Mouse (Mus musculus): ENCODE measurements around the gene Flt3. TPM values are rescaled to one million over a fixed set of nuclear protein-coding genes. Genes with fewer than 3 reads are reported as not detected.
A peak's percentile ranks its signal among the peaks of the same experiment; 100 is the strongest.

The Flt3 gene
- polyA plus RNA-seq, 1 experiment from 2014 or later, result 1.2 TPM

GRCm38 (mm10) chr5:147436491-147436890 lies 36.2 kb upstream of the Flt3 start:
- Histone ChIP-seq H3K27ac (ENCODE audit: low read length) (no peak overlapping the region), H3K4me2 (ENCODE audit: low read length) (no peak overlapping the region), H3K36me3 (ENCODE audit: control insufficient read depth, insufficient read depth, low read length) (no peaks in the 10 kb centered on the region), H3K9me3 (replicated peaks; ENCODE audit: control insufficient read depth, low read length, poor library complexity, severe bottlenecking) (no peaks in the 10 kb centered on the region), H3K4me3 (ENCODE audit: low read depth, low read length) (no peak overlapping the region), H3K4me1 (ENCODE audit: control insufficient read depth, insufficient read depth, low read length) (peaks cover 42% of the 10 kb centered on the region), H3K27me3 (ENCODE audit: control insufficient read depth, insufficient read depth, low read depth, low read length) (no peaks in the 10 kb centered on the region), H3K9ac (ENCODE audit: low read depth, low read length) (no peak overlapping the region)
- WGBS, result 58% methylated on average over 5 of the region's 5 CpGs
- no peak for ATAC-seq

- Histone ChIP-seq H3K4me2 (ENCODE audit: low read length) (no peak overlapping the region), H3K36me3 (ENCODE audit: control insufficient read depth, insufficient read depth, low read length) (no peaks in the 10 kb centered on the region), H3K27me3 (ENCODE audit: control insufficient read depth, insufficient read depth, low read depth, low read length) (no peaks in the 10 kb centered on the region), H3K9me3 (replicated peaks; ENCODE audit: control insufficient read depth, low read length, poor library complexity, severe bottlenecking) (no peaks in the 10 kb centered on the region), H3K4me3 (ENCODE audit: low read depth, low read length) (no peak overlapping the region), H3K27ac (ENCODE audit: low read length) (no peak overlapping the region), H3K9ac (ENCODE audit: low read depth, low read length) (no peak overlapping the region), H3K4me1 (ENCODE audit: control insufficient read depth, insufficient read depth, low read length) (peaks cover 43% of the 10 kb centered on the region)
- no peak for ATAC-seq
- 86% methylated on average over 2 of the region's 2 CpGs for WGBS
Measured at GRCm38 (mm10) chr5:147435751-147436150, 35.5 kb upstream of the Flt3 start.

GRCm38 (mm10) chr5:147435224-147435623 lies 34.9 kb upstream of the Flt3 start:
- H3K4me1 ChIP-seq (ENCODE audit: control insufficient read depth, insufficient read depth, low read length), result peaks cover 43% of the 10 kb centered on the region
- ATAC-seq, result no peak
- H3K9ac ChIP-seq (ENCODE audit: low read depth, low read length), result no peak overlapping the region
- no peak overlapping the region for H3K27ac ChIP-seq (ENCODE audit: low read length)
- no peaks in the 10 kb centered on the region for H3K36me3 ChIP-seq (ENCODE audit: control insufficient read depth, insufficient read depth, low read length)
- H3K4me2 ChIP-seq (ENCODE audit: low read length), result no peak overlapping the region
- no peaks in the 10 kb centered on the region for H3K9me3 ChIP-seq (replicated peaks; ENCODE audit: control insufficient read depth, low read length, poor library complexity, severe bottlenecking)
- WGBS, result 69% methylated on average over 4 of the region's 4 CpGs
- H3K27me3 ChIP-seq (ENCODE audit: control insufficient read depth, insufficient read depth, low read depth, low read length), result no peaks in the 10 kb centered on the region
- H3K4me3 ChIP-seq (ENCODE audit: low read depth, low read length), result no peak overlapping the region

GRCm38 (mm10) chr5:147432927-147433326 lies 32.6 kb upstream of the Flt3 start:
- Histone ChIP-seq H3K36me3 (ENCODE audit: control insufficient read depth, insufficient read depth, low read length) (no peaks in the 10 kb centered on the region), H3K4me1 (ENCODE audit: control insufficient read depth, insufficient read depth, low read length) (peaks cover 46% of the 10 kb centered on the region), H3K27ac (ENCODE audit: low read length) (no peak overlapping the region), H3K4me2 (ENCODE audit: low read length) (no peak overlapping the region), H3K9me3 (replicated peaks; ENCODE audit: control insufficient read depth, low read length, poor library complexity, severe bottlenecking) (no peaks in the 10 kb centered on the region), H3K27me3 (ENCODE audit: control insufficient read depth, insufficient read depth, low read depth, low read length) (no peaks in the 10 kb centered on the region), H3K9ac (ENCODE audit: low read depth, low read length) (no peak overlapping the region), H3K4me3 (ENCODE audit: low read depth, low read length) (no peak overlapping the region)
- WGBS, result 95% methylated on average over 8 of the region's 8 CpGs
- no peak for ATAC-seq

GRCm38 (mm10) chr5:147430936-147431839 lies 30.9 kb upstream of the Flt3 start:
- H3K36me3 ChIP-seq (ENCODE audit: control insufficient read depth, insufficient read depth, low read length), result no peaks in the 10 kb centered on the region
- peak; percentile 73 for ATAC-seq
- H3K9me3 ChIP-seq (replicated peaks; ENCODE audit: control insufficient read depth, low read length, poor library complexity, severe bottlenecking), result no peaks in the 10 kb centered on the region
- peak overlapping the region; percentile 99 for H3K4me3 ChIP-seq (ENCODE audit: low read depth, low read length)
- peaks cover 40% of the 10 kb centered on the region for H3K4me1 ChIP-seq (ENCODE audit: control insufficient read depth, insufficient read depth, low read length)
- H3K27ac ChIP-seq (ENCODE audit: low read length), result peak overlapping the region; percentile 98
- H3K9ac ChIP-seq (ENCODE audit: low read depth, low read length), result peak overlapping the region; percentile 96
- H3K4me2 ChIP-seq (ENCODE audit: low read length), result peak overlapping the region; percentile 96
- no peaks in the 10 kb centered on the region for H3K27me3 ChIP-seq (ENCODE audit: control insufficient read depth, insufficient read depth, low read depth, low read length)
- WGBS, result under 1% methylated on average over 47 of the region's 68 CpGs

GRCm38 (mm10) chr5:147430361-147430935 lies 30.2 kb upstream of the Flt3 start:
- Histone ChIP-seq H3K9me3 (replicated peaks; ENCODE audit: control insufficient read depth, low read length, poor library complexity, severe bottlenecking) (no peaks in the 10 kb centered on the region), H3K36me3 (ENCODE audit: control insufficient read depth, insufficient read depth, low read length) (no peaks in the 10 kb centered on the region), H3K4me3 (ENCODE audit: low read depth, low read length) (peak overlapping the region; percentile 99), H3K27ac (ENCODE audit: low read length) (peak overlapping the region; percentile 98), H3K27me3 (ENCODE audit: control insufficient read depth, insufficient read depth, low read depth, low read length) (no peaks in the 10 kb centered on the region), H3K4me2 (ENCODE audit: low read length) (peak overlapping the region; percentile 96), H3K9ac (ENCODE audit: low read depth, low read length) (peak overlapping the region; percentile 96), H3K4me1 (ENCODE audit: control insufficient read depth, insufficient read depth, low read length) (peaks cover 36% of the 10 kb centered on the region)
- peak; percentile 86 for ATAC-seq
- under 1% methylated on average over 44 of the region's 91 CpGs for WGBS

GRCm38 (mm10) chr5:147429535-147430305 lies 29.4 kb upstream of the Flt3 start, which contains the start of gene Pan3:
TSS of gene Pan3 (plus strand) at chr5:147430161.
- ATAC-seq, result peak; percentile 83
- peak within 1 kb of the TSS; percentile 96 for H3K9ac ChIP-seq (ENCODE audit: low read depth, low read length)
- H3K27ac ChIP-seq (ENCODE audit: low read length), result peak within 1 kb of the TSS; percentile 98
- peaks cover 29% of the 10 kb centered on the region for H3K4me1 ChIP-seq (ENCODE audit: control insufficient read depth, insufficient read depth, low read length)
- no peaks in the 10 kb centered on the region for H3K9me3 ChIP-seq (replicated peaks; ENCODE audit: control insufficient read depth, low read length, poor library complexity, severe bottlenecking)
- peak within 1 kb of the TSS; percentile 96 for H3K4me2 ChIP-seq (ENCODE audit: low read length)
- under 1% methylated on average over 37 of the region's 51 CpGs for WGBS
- H3K36me3 ChIP-seq (ENCODE audit: control insufficient read depth, insufficient read depth, low read length), result no peaks in the 10 kb centered on the region
- peak within 1 kb of the TSS; percentile 99 for H3K4me3 ChIP-seq (ENCODE audit: low read depth, low read length)
- no peaks in the 10 kb centered on the region for H3K27me3 ChIP-seq (ENCODE audit: control insufficient read depth, insufficient read depth, low read depth, low read length)

- Histone ChIP-seq H3K27ac (ENCODE audit: low read length) (no peak overlapping the region), H3K36me3 (ENCODE audit: control insufficient read depth, insufficient read depth, low read length) (no peaks in the 10 kb centered on the region), H3K9ac (ENCODE audit: low read depth, low read length) (no peak overlapping the region), H3K27me3 (ENCODE audit: control insufficient read depth, insufficient read depth, low read depth, low read length) (no peaks in the 10 kb centered on the region), H3K4me1 (ENCODE audit: control insufficient read depth, insufficient read depth, low read length) (peaks cover 6% of the 10 kb centered on the region), H3K9me3 (replicated peaks; ENCODE audit: control insufficient read depth, low read length, poor library complexity, severe bottlenecking) (no peaks in the 10 kb centered on the region), H3K4me2 (ENCODE audit: low read length) (no peak overlapping the region), H3K4me3 (ENCODE audit: low read depth, low read length) (no peak overlapping the region)
- 83% methylated on average over 4 of the region's 4 CpGs for WGBS
- no peak for ATAC-seq
Measured at GRCm38 (mm10) chr5:147426048-147426805, 25.9 kb upstream of the Flt3 start.

Data from midbrain, embryonic 16.5 days (tissue).